Mouse (Mus musculus) lung, embryonic 16.5 days (tissue): ENCODE data around the gene Zfp938. TPM values are rescaled to one million over a fixed set of nuclear protein-coding genes. Genes with fewer than 3 reads are reported as not detected.

ENCODE experiments used
- ATAC-seq: fragments of 200-750 bp; cut with Nextera tagmentation; 2 replicates; pipeline ENCODE4 v1.8.0; 2017; ENCODE audit warnings: low read depth, mild to moderate bottlenecking, moderate library complexity
- H3K27ac ChIP-seq: fragments of 300-500 bp; sonication (generic); 2 replicates; pipeline ENCODE4 v1.5.1; 2014; ENCODE audit warnings: mild to moderate bottlenecking, control low read depth, low read length
- H3K27me3 ChIP-seq: fragments of 300-500 bp; sonication (generic); 2 replicates; pipeline ENCODE4 v1.6.1; 2014; ENCODE audit warnings: low read depth, low read length, mixed read lengths; ENCODE audit not compliant: control insufficient read depth, insufficient read depth
- H3K36me3 ChIP-seq: fragments of 300-500 bp; sonication (generic); 2 replicates; pipeline ENCODE4 v1.6.1; 2014; ENCODE audit warnings: low read length; ENCODE audit not compliant: control insufficient read depth, insufficient read depth
- H3K4me1 ChIP-seq: fragments of 300-500 bp; sonication (generic); replicated peaks from 2 replicates; pipeline ENCODE4 v1.6.1; 2014; ENCODE audit warnings: low read length, mixed read lengths; ENCODE audit not compliant: control insufficient read depth, insufficient read depth
- H3K4me2 ChIP-seq: fragments of 300-500 bp; sonication (generic); 2 replicates; pipeline ENCODE4 v1.6.1; 2014; ENCODE audit warnings: low read depth, low read length, control low read depth
- H3K4me3 ChIP-seq: fragments of 300-500 bp; sonication (generic); 2 replicates; pipeline ENCODE4 v1.5.1; 2014; ENCODE audit warnings: mild to moderate bottlenecking, low read length, control low read depth
- H3K9ac ChIP-seq: fragments of 300-500 bp; sonication (generic); 2 replicates; pipeline ENCODE4 v1.6.1; 2014; ENCODE audit warnings: low read length, control low read depth
- H3K9me3 ChIP-seq: fragments of 300-500 bp; sonication (generic); 2 replicates; pipeline ENCODE4 v1.6.1; 2016; ENCODE audit warnings: low read length; ENCODE audit not compliant: control insufficient read depth
- WGBS: fragments of 180-500 bp; shearing (Covaris S2); extraction: QIAGEN DNeasy Blood & Tissue Kit; methylation state at CpG from one replicate; pipeline ENCODE4 v1.1.7; 2014; 5-methylcytosine and 5-hydroxymethylcytosine counted together
- polyA plus RNA-seq: library from polyadenylated mRNA; unstranded; fragments of >200 nt; fragmentation: Nextera tagmentation; extraction: Ambion mirVana; gene quantifications from 2 replicates; pipeline ENCODE4 v1.2.1, GENCODE M21; 2015

The Zfp938 gene
- 15.3 and 16.4 TPM in 2 replicates for polyA plus RNA-seq

DNA sequence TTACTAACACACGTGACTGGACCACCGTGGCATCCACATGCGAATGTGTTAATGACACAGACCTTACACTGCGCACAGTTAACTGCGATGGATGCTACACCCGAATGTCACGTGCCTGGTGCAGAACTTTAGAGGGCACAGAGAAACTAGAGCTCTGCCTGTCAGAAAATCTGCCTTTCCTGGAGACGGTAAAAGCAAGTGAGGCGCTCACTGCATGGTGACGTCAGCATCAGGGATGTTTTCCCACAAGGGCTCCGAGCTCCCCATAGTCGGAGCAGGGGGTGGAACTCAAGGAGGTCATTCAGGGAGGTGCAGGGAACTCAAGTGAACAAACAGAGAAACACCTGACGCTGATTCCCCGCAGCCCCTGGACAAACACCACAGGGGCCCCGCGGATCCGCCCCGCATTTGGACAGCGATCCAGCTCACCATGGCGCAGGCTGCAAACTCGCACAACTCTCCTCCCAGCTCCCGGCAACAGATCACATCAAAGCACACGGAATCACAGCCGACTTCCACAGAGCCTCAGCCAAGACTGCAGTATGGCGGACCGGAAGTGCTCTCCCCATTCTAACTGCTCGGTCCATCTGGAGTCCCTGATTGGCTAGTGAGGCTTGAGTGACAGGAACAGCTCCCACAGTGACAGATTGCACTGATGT lies at the start of gene Zfp938:
Gene Zfp938 (minus strand): TSS at position 539 of the 659 bp plus-strand sequence.
- Histone ChIP-seq H3K4me2 (peak within 1 kb of the TSS; percentile 72), H3K36me3 (peaks cover 6% of the 10 kb centered on the region; the same call in 1 of the 2 replicates), H3K27ac (peak within 1 kb of the TSS; percentile 68), H3K9ac (peak within 1 kb of the TSS; percentile 83), H3K27me3 (no peaks in the 10 kb centered on the region), H3K9me3 (peaks cover 6% of the 10 kb centered on the region; the same call in 1 of the 2 replicates), H3K4me1 (peaks cover 2% of the 10 kb centered on the region; the same call in 1 of the 2 replicates), H3K4me3 (peak within 1 kb of the TSS; percentile 78)
- 2% methylated on average over 27 of the region's 27 CpGs for WGBS
- ATAC-seq = peak; percentile 100

DNA sequence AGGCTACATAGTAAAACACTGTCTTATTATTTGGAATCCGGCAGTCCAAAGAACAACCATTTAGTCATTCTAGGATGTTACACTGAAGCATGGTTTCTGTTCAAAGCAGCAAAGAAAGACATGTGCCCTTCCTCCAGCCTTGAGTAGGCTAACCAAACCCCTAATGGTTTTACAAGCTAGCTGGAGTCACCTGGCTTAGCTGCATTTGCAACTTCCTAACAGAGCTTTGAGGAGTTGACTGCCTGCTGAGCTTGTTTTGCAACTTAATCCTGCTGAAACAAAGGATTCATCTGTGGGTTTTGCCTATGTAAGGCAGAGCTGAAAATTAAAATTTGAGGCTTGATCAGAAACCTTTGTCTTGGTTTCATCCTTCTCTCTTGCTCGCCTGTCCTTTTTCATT lies 16.3 kb upstream of the Zfp938 start:
- ATAC-seq = no peak
- Histone ChIP-seq H3K36me3 (no peaks in the 10 kb centered on the region), H3K27ac (no peak overlapping the region), H3K4me2 (no peak overlapping the region), H3K9me3 (peaks cover 3% of the 10 kb centered on the region; the same call in 1 of the 2 replicates), H3K9ac (no peak overlapping the region), H3K4me1 (no peaks in the 10 kb centered on the region), H3K4me3 (no peak overlapping the region), H3K27me3 (no peaks in the 10 kb centered on the region)
- 83% methylated on average over 2 of the region's 2 CpGs for WGBS

DNA sequence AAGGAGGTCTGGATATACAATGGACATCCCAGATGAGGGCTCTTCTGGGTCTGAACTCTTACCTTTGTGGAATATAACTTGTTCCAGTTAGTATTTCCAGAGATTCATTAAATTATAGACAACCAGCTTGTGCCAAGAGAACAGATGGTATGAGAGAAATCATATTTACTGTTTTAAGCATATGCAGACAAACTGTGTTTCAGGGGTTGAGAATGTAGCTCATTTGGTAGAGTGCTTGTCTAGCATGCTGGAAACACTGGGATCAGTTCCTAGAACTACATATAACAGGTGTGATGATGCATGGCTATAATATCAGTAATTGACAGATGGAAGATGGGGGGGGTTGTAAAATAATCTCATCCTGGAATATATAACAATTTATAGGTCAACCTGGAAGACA lies 3.9 kb upstream of the Zfp938 start:
- H3K9ac ChIP-seq = no peak overlapping the region
- ATAC-seq = no peak
- H3K4me3 ChIP-seq = no peak overlapping the region
- no peaks in the 10 kb centered on the region for H3K9me3 ChIP-seq
- H3K4me1 ChIP-seq = peaks cover 2% of the 10 kb centered on the region; the same call in 1 of the 2 replicates
- no peak overlapping the region for H3K27ac ChIP-seq
- H3K4me2 ChIP-seq = no peak overlapping the region
- H3K27me3 ChIP-seq = no peaks in the 10 kb centered on the region
- no peaks in the 10 kb centered on the region for H3K36me3 ChIP-seq

DNA sequence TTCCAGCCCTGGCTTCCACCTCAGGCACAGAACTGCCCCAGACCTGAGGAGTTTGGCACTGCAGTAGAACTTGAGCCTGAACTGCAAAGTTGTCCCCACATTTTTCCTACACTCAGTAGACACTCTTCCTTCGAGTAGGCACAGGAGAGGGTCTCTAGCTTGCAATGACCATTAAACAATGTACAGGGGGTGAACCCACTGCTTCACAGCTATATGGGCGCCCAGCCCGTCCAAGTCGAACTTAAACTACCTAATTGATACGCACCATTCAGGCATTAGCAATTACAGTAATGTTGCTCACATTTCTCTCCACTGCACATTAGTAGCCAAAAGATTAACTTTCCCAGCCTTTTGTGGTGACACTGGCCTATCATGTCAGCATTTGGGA lies 315 bp upstream of the Zfp938 start:
- peak overlapping the region; percentile 83 for H3K9ac ChIP-seq
- H3K4me1 ChIP-seq = peaks cover 2% of the 10 kb centered on the region; the same call in 1 of the 2 replicates
- peak overlapping the region; percentile 72 for H3K4me2 ChIP-seq
- peaks cover 6% of the 10 kb centered on the region; the same call in 1 of the 2 replicates for H3K36me3 ChIP-seq
- WGBS = 71% methylated on average over 5 of the region's 5 CpGs
- peaks cover 5% of the 10 kb centered on the region; the same call in 1 of the 2 replicates for H3K9me3 ChIP-seq
- no peak overlapping the region; the same call in 1 of the 2 replicates for H3K27ac ChIP-seq
- no peak for ATAC-seq
- H3K4me3 ChIP-seq = peak overlapping the region; percentile 78
- no peaks in the 10 kb centered on the region for H3K27me3 ChIP-seq

DNA sequence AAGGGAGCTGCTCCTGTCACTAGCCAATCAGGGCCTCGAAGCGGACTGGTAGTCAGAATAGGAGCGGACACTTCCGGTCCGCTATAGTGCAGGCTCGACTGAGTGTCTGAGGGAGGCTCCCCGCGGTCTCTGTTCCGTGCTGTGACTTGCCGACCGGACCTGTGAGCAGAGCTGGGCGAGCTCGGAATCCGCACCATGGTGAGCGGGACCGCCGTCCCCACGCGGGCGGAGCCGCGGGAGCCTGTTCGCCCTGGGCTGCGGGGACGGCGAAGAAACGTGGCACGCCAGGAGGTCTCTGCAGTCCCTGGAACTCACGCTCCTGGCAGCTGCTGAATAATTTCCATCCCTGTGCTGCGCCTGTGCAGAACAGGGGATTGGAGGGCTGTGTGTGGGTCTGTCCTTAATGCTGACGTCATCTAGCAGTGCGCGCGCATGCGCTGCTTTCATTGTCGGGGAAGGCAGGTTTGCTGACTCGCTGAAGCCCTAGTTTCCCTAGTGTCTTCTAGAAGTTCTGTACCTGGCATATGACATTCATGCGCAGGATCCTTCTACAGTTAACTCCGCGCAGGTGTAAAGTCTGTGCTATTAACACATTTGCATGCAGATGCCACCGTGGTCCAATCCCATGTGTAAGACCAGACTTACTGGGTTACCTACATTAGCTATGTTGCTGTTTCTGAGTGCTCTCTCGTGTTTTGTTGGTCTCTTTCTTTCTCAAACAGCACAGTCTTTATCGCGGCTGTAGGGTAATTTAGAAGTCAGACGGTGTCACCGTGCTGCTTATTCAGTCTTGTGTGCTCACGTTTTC lies 62.6 kb downstream of the Zfp938 start:
- ATAC-seq = peak; percentile 100
- H3K9me3 ChIP-seq = peaks cover 4% of the 10 kb centered on the region; the same call in 1 of the 2 replicates
- peak overlapping the region; percentile 76 for H3K9ac ChIP-seq
- 3% methylated on average over 47 of the region's 47 CpGs for WGBS
- peak overlapping the region; percentile 95 for H3K27ac ChIP-seq
- no peaks in the 10 kb centered on the region for H3K4me1 ChIP-seq
- H3K27me3 ChIP-seq = no peaks in the 10 kb centered on the region
- H3K4me2 ChIP-seq = peak overlapping the region; percentile 71
- H3K36me3 ChIP-seq = no peaks in the 10 kb centered on the region
- peak overlapping the region; percentile 69 for H3K4me3 ChIP-seq

Other genes with a start within 250 kb of the Zfp938 start
- gene Zfp873, start 193.2 kb downstream of the Zfp938 start, polyA plus RNA-seq = 12.9 and 15.6 TPM in 2 replicates
- 5.2 and 5.7 TPM in 2 replicates for gene BC024063, start 157.9 kb downstream of the Zfp938 start, polyA plus RNA-seq
- 6.1 and 6.7 TPM in 2 replicates for gene AU041133, start 113.3 kb downstream of the Zfp938 start, polyA plus RNA-seq
- not detected in 2 replicates for gene 4932415D10Rik, start 75.3 kb upstream of the Zfp938 start, polyA plus RNA-seq
- 11.2 and 11.5 TPM in 2 replicates for gene Gm4924, start 113.0 kb upstream of the Zfp938 start, polyA plus RNA-seq